Mouse (Mus musculus) thymus, adult 2 months (tissue): ENCODE results near the gene Greb1. TPM values are rescaled to one million over a fixed set of nuclear protein-coding genes. Genes with fewer than 3 reads are reported as not detected.
A peak's percentile ranks its signal among the peaks of the same experiment; 100 is the strongest.

Experiments used
- DNase-seq: peaks from one replicate; pipeline ENCODE4 v3.0.0; 2021
- H3K27ac ChIP-seq: fragments of 200-500 bp; 2 replicates; pipeline ENCODE4 v1.5.1; 2012; ENCODE audit warnings: low read length, control low read depth; ENCODE audit not compliant: control insufficient read depth, insufficient read depth
- H3K27me3 ChIP-seq: fragments of 200-500 bp; 2 replicates; pipeline ENCODE4 v1.6.1; 2012; ENCODE audit warnings: mild to moderate bottlenecking, low read length, moderate library complexity, mixed read lengths; ENCODE audit not compliant: control insufficient read depth, insufficient read depth
- H3K36me3 ChIP-seq: fragments of 200-500 bp; 2 replicates; pipeline ENCODE4 v1.6.1; 2012; ENCODE audit warnings: mild to moderate bottlenecking, low read length, moderate library complexity; ENCODE audit not compliant: control insufficient read depth, insufficient read depth
- H3K4me1 ChIP-seq: fragments of 200-500 bp; replicated peaks from 2 replicates; pipeline ENCODE4 v1.6.1; 2012; ENCODE audit warnings: low read length; ENCODE audit not compliant: control insufficient read depth, insufficient read depth
- H3K4me3 ChIP-seq: fragments of 200-500 bp; 2 replicates; pipeline ENCODE4 v1.5.1; 2012; ENCODE audit warnings: mild to moderate bottlenecking, low read length, control low read depth, moderate library complexity; ENCODE audit not compliant: control insufficient read depth, insufficient read depth
- CTCF ChIP-seq: fragments of 200-500 bp; IDR thresholded peaks from 2 replicates; pipeline ENCODE4 v1.5.1; 2012; ENCODE audit warnings: mild to moderate bottlenecking, control low read depth, low read length, moderate library complexity, borderline replicate concordance; ENCODE audit not compliant: control insufficient read depth, poor library complexity, insufficient read depth; ENCODE audit errors: extremely low read depth
- POLR2A ChIP-seq: fragments of 200-500 bp; IDR thresholded peaks from 2 replicates; pipeline ENCODE4 v1.6.1; 2012; ENCODE audit warnings: mild to moderate bottlenecking, low read length, control low read depth, moderate library complexity; ENCODE audit not compliant: control insufficient read depth, poor library complexity, insufficient read depth; ENCODE audit errors: extremely low read depth
- WGBS: fragments of 180-500 bp; shearing (Covaris S2); methylation state at CpG from one replicate; pipeline ENCODE4 v1.1.7; 2018; 5-methylcytosine and 5-hydroxymethylcytosine counted together
- polyA plus RNA-seq: library from polyadenylated mRNA; depleted of rRNA; stranded (reverse); fragments of >200 nt; gene quantifications from 2 replicates; pipeline ENCODE4 v1.2.3, GENCODE M21; 2012; rRNA removed

The Greb1 gene
- polyA plus RNA-seq, 1 experiment, result 10.6 TPM

DNA sequence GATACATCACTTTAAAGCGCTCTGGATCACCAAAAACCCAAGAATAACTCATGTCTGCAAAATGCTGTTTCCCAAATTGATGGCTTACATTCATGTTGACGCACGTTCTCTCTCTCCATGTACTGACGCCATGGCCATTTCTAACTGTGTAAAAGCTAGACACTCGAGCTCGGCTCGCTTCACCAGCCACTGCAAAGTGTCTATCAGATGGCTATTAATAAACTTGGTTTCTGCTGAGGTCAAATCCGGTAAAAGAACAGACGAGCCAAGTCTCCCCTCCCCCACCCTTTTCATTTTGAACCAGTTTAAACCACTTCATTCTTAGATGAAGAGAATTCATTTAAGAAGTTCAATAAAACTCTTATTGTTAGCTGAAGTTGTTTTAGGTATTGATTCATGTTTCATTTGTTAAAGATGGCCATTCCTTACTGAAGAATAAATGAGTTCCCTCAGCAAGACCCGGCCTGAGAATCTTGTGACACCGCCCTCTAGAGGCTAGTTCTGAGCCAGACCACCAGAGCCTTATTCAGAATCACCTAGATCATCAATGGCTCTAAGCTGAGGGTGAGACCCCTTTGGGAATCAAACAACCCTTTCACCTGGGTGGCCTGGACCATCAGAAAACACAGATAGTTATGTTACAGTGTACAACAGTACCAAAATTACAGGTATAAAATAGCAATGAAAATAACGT lies 161.5 kb downstream of the Greb1 start:
- peak; percentile 14 for DNase-seq
- 68% methylated on average over 12 of the region's 12 CpGs for WGBS
- no peaks in the 10 kb centered on the region for H3K4me1 ChIP-seq
- TF ChIP-seq POLR2A (no peak), CTCF (no peak)
- H3K4me3 ChIP-seq, result no peak overlapping the region
- H3K27ac ChIP-seq, result no peak overlapping the region
- H3K36me3 ChIP-seq, result no peaks in the 10 kb centered on the region
- no peaks in the 10 kb centered on the region for H3K27me3 ChIP-seq

DNA sequence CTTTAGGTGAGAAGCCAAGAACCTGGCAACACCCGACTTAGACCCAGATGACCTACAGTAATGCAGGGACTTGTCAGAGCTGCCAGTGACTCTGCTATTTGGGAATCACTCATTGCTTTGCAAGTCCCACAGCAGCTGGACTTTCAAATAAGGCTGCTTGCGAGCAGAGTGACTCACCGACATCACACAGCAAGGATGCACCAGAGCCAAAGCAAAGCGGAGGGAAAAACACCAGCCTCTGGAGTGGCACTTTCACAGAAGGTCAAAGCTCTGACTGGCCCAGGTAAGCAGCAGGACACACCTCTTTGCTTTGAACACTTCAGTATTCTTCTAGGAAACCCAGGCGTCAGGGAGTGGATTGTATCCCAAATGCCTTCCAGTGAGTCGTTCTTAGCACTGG lies 164.9 kb downstream of the Greb1 start:
- Histone ChIP-seq H3K4me3 (no peak overlapping the region), H3K4me1 (no peaks in the 10 kb centered on the region), H3K27me3 (no peaks in the 10 kb centered on the region), H3K27ac (no peak overlapping the region), H3K36me3 (no peaks in the 10 kb centered on the region)
- TF ChIP-seq CTCF, result no peak
- no peak for TF ChIP-seq POLR2A
- 81% methylated on average over 6 of the region's 6 CpGs for WGBS
- no peak for DNase-seq

DNA sequence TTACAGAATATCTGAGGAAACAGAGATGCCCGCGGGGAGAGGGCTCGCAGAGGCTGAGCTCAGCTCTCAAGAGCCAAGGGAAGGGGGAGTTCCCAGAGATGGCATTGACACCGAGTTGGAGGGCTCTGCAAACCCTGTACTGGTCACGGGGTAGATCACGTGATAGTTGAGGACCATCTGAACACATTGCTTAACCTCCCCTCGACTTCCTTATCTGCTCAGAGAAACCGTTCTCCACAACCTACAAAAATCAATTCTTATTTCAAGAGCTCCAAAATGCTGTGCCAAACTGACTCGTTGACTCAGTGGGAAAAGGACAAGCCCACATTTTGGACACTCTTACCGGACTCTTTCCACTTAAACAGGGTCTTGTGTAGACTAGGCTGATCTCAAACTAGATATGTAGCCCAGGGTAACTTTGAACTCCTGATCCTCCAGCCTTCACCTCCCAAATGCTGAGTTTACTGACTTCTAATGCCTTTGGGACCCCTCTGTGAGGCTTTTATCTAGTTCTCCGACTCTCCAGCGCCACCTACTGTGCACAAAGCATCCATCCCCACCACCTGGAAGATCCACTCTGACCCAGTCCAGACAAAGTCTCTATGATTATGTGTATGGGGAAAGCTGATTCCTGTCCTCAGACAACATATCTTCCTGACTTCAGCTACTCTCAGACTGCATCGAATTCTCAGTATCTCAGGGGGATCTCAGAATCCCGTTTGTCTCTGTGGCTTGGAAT lies 166.4 kb downstream of the Greb1 start:
- Histone ChIP-seq H3K36me3 (no peaks in the 10 kb centered on the region), H3K4me1 (no peaks in the 10 kb centered on the region), H3K27ac (no peak overlapping the region), H3K4me3 (no peak overlapping the region), H3K27me3 (no peaks in the 10 kb centered on the region)
- TF ChIP-seq CTCF, result no peak
- TF ChIP-seq POLR2A, result no peak
- DNase-seq, result peak; percentile 62
- WGBS, result 53% methylated on average over 14 of the region's 14 CpGs

- Histone ChIP-seq H3K27me3 (no peaks in the 10 kb centered on the region), H3K4me1 (no peaks in the 10 kb centered on the region), H3K36me3 (no peaks in the 10 kb centered on the region), H3K27ac (no peak overlapping the region), H3K4me3 (no peak overlapping the region)
- WGBS, result 94% methylated on average over 6 of the region's 6 CpGs
- no peak for DNase-seq
- TF ChIP-seq CTCF, result no peak
- no peak for TF ChIP-seq POLR2A
Measured at GRCm38 (mm10) chr12:16633235-16633634, 167.5 kb downstream of the Greb1 start.

DNA sequence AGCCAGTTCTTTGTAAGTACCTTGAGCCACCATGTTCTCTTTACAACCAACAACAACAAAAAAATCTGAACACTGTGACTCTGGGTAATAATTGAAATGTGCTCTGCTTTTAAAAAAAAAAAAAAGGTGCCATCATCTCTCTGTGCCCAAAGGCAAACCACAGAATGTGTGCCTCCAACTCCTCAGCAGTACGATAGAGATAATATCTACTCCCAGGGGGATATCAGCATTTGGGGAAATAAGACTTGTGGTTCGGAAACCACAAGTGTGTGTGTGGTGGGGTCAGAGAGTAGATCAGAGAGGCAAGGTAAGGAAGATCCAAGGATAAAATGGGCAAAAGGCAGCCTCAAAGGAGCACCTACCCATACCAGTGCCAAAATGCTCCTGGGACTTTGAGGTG lies 169.3 kb downstream of the Greb1 start:
- no peak for DNase-seq
- WGBS, result 4% methylated on average over 2 of the region's 2 CpGs
- Histone ChIP-seq H3K36me3 (no peaks in the 10 kb centered on the region), H3K4me1 (no peaks in the 10 kb centered on the region), H3K4me3 (no peak overlapping the region), H3K27me3 (no peaks in the 10 kb centered on the region), H3K27ac (no peak overlapping the region)
- TF ChIP-seq CTCF (no peak), POLR2A (no peak)

- H3K27me3 ChIP-seq, result no peaks in the 10 kb centered on the region
- H3K4me3 ChIP-seq, result no peak overlapping the region
- WGBS, result 96% methylated on average over 1 of the region's 1 CpGs
- TF ChIP-seq POLR2A (no peak), CTCF (no peak)
- H3K4me1 ChIP-seq, result no peaks in the 10 kb centered on the region
- no peaks in the 10 kb centered on the region for H3K36me3 ChIP-seq
- no peak overlapping the region for H3K27ac ChIP-seq
- DNase-seq, result no peak
Measured at GRCm38 (mm10) chr12:16630866-16631185, 169.9 kb downstream of the Greb1 start.

- Histone ChIP-seq H3K27me3 (no peaks in the 10 kb centered on the region), H3K27ac (no peak overlapping the region), H3K36me3 (no peaks in the 10 kb centered on the region), H3K4me3 (no peak overlapping the region), H3K4me1 (no peaks in the 10 kb centered on the region)
- no peak for TF ChIP-seq CTCF
- TF ChIP-seq POLR2A, result no peak
- 38% methylated on average over 7 of the region's 7 CpGs for WGBS
- no peak for DNase-seq
Measured at GRCm38 (mm10) chr12:16630152-16630865, 170.4 kb downstream of the Greb1 start.

Other genes starting within 250 kb of the Greb1 start
- 24.2 and 24.3 TPM in 2 replicates for gene Lpin1, start 189.9 kb downstream of the Greb1 start, polyA plus RNA-seq
- gene Ntsr2, start 147.5 kb downstream of the Greb1 start, polyA plus RNA-seq, result 0.36 and 3.0 TPM in 2 replicates
- 18.8 and 19.9 TPM in 2 replicates for gene E2f6, start 10.1 kb upstream of the Greb1 start, polyA plus RNA-seq
- 4.9 and 5.4 TPM in 2 replicates for gene Rock2, start 94.0 kb upstream of the Greb1 start, polyA plus RNA-seq
- 89.0 and 114 TPM in 2 replicates for gene Pqlc3, start 199.5 kb upstream of the Greb1 start, polyA plus RNA-seq
- 1.1 TPM in 2 replicates for gene 2410004P03Rik, start 210.8 kb upstream of the Greb1 start, polyA plus RNA-seq